ENCODE assay signal across 9 mouse cellular contexts in genomic region chr11:40763395-40763794, GRCm38 (mm10). TPM values are rescaled to one million over a fixed set of nuclear protein-coding genes. Genes with fewer than 3 reads are reported as not detected.
DNase-seq lines count a peak whose midpoint lies in the region; ATAC-seq and TF ChIP-seq lines count a peak whose summit lies in the region.
"Had no signal": no experiment of that assay in that cellular context is flagged by ENCODE, and none has a peak within 500 bp of the region (broad histone marks: within the 10 kb centered on the region; RNA-seq: fewer than 3 reads in every experiment).

No protein-coding gene starts in this region.

- no peak overlapping the region for H3K27ac ChIP-seq in hindbrain, postnatal 0 days
- H3K27ac ChIP-seq in hindbrain, embryonic 12.5 days, result no peak overlapping the region
- H3K27ac ChIP-seq in midbrain, embryonic 13.5 days, result no peak overlapping the region
- H3K27ac ChIP-seq: liver, embryonic 15.5 days had no signal

- no peaks in the 10 kb centered on the region for H3K36me3 ChIP-seq in hindbrain, postnatal 0 days (ENCODE audit: insufficient read depth, low read length)
- no peaks in the 10 kb centered on the region for H3K36me3 ChIP-seq in hindbrain, embryonic 12.5 days
- H3K36me3 ChIP-seq in midbrain, embryonic 13.5 days, result no peaks in the 10 kb centered on the region
- H3K36me3 ChIP-seq: liver, embryonic 15.5 days had no signal

- H3K27me3 ChIP-seq in hindbrain, postnatal 0 days (ENCODE audit: insufficient read depth, low read length), result no peaks in the 10 kb centered on the region
- no peaks in the 10 kb centered on the region for H3K27me3 ChIP-seq in hindbrain, embryonic 12.5 days
- no peaks in the 10 kb centered on the region for H3K27me3 ChIP-seq in midbrain, embryonic 13.5 days
- H3K27me3 ChIP-seq: liver, embryonic 15.5 days had no signal

- H3K4me3 ChIP-seq in hindbrain, postnatal 0 days (ENCODE audit: low read length), result no peak overlapping the region
- no peak overlapping the region for H3K4me3 ChIP-seq in hindbrain, embryonic 12.5 days
- no peak overlapping the region for H3K4me3 ChIP-seq in midbrain, embryonic 13.5 days (replicated peaks)
- H3K4me3 ChIP-seq: liver, embryonic 15.5 days had no signal

- no peak overlapping the region for H3K4me2 ChIP-seq in hindbrain, postnatal 0 days (ENCODE audit: low read depth, low read length)
- no peak overlapping the region for H3K4me2 ChIP-seq in hindbrain, embryonic 12.5 days (replicated peaks)
- no peak overlapping the region for H3K4me2 ChIP-seq in midbrain, embryonic 13.5 days (replicated peaks)
- H3K4me2 ChIP-seq: liver, embryonic 15.5 days had no signal

- ATAC-seq in hindbrain, postnatal 0 days, result no peak
- ATAC-seq in hindbrain, embryonic 12.5 days (ENCODE audit: low FRiP score), result no peak
- ATAC-seq in CD4-positive, CD25-positive, alpha-beta regulatory T cell, adult 4 months, result peak; percentile 99
- no peak for ATAC-seq in midbrain, embryonic 13.5 days

- no peak for DNase-seq in hindbrain, postnatal 0 days (ENCODE audit: low spot score)
- peak; percentile 27 for DNase-seq in c-Kit-positive CD71-positive TER-119-negative erythroid progenitor cells, embryonic 14.5 days (ENCODE audit: low read depth)
- DNase-seq in lung, postnatal 36 days, result peak; percentile 44
- no peak for DNase-seq in testis, postnatal 14 days (ENCODE audit: low spot score)
- no peak for DNase-seq in adrenal gland, adult 18-20 months (ENCODE audit: low spot score in 2 of 2)

- H3K9ac ChIP-seq in hindbrain, postnatal 0 days (replicated peaks; ENCODE audit: low read length), result no peak overlapping the region
- no peak overlapping the region for H3K9ac ChIP-seq in hindbrain, embryonic 12.5 days
- H3K9ac ChIP-seq in midbrain, embryonic 13.5 days (replicated peaks), result no peak overlapping the region
- H3K9ac ChIP-seq: liver, embryonic 15.5 days had no signal

- no peaks in the 10 kb centered on the region for H3K4me1 ChIP-seq in hindbrain, postnatal 0 days (ENCODE audit: insufficient read depth, low read length)
- H3K4me1 ChIP-seq in hindbrain, embryonic 12.5 days, result no peaks in the 10 kb centered on the region
- H3K4me1 ChIP-seq in midbrain, embryonic 13.5 days (replicated peaks), result no peaks in the 10 kb centered on the region
- H3K4me1 ChIP-seq: liver, embryonic 15.5 days had no signal

- H3K9me3 ChIP-seq in hindbrain, postnatal 0 days (ENCODE audit: low read length), result no peaks in the 10 kb centered on the region
- no peaks in the 10 kb centered on the region for H3K9me3 ChIP-seq in hindbrain, embryonic 12.5 days (replicated peaks)
- H3K9me3 ChIP-seq in midbrain, embryonic 13.5 days, result no peaks in the 10 kb centered on the region
- H3K9me3 ChIP-seq: liver, embryonic 15.5 days had no signal

- TF ChIP-seq CTCF in hindbrain, postnatal 0 days (IDR thresholded peaks at IDR 0.05; ENCODE audit: low read depth), result peak; percentile 55

- WGBS in hindbrain, postnatal 0 days, result 39% methylated on average over 2 of the region's 2 CpGs
- 36% methylated on average over 2 of the region's 2 CpGs for WGBS in hindbrain, embryonic 12.5 days
- WGBS in midbrain, embryonic 13.5 days, result 43% methylated on average over 2 of the region's 2 CpGs

RNA-seq across cellular contexts. Expression of gene Ccng1, which starts 8.3 kb away (rescaled TPM):
- total RNA-seq in hindbrain, postnatal 0 days (2014; rRNA removed), result 49.0 and 51.9 TPM in 2 replicates
- polyA plus RNA-seq in hindbrain, postnatal 0 days (2015; fragmentation: Nextera tagmentation; extraction: Ambion mirVana), result 31.0 and 33.1 TPM in 2 replicates
- polyA plus RNA-seq in hindbrain, embryonic 12.5 days (2016; fragmentation: Nextera tagmentation; extraction: Ambion mirVana), result 42.9 and 43.1 TPM in 2 replicates
- 10 to 100 TPM; 60.0 to 72.4 TPM for polyA plus RNA-seq in CD4-positive, CD25-positive, alpha-beta regulatory T cell, adult 4 months (2017; shearing (Covaris generic))
- polyA plus RNA-seq in midbrain, embryonic 13.5 days (2015; fragmentation: Nextera tagmentation; extraction: Ambion mirVana), result 34.4 and 34.9 TPM in 2 replicates
- 10 to 100 TPM; 77.7 to 88.9 TPM for total RNA-seq in adrenal gland, adult 18-20 months (2021)

RNA-seq across cellular contexts. Expression of gene Nudcd2, which starts 29.9 kb away (rescaled TPM):
- total RNA-seq in hindbrain, postnatal 0 days (2014; rRNA removed), result 21.5 and 22.4 TPM in 2 replicates
- 62.4 and 65.6 TPM in 2 replicates for polyA plus RNA-seq in hindbrain, postnatal 0 days (2015; fragmentation: Nextera tagmentation; extraction: Ambion mirVana)
- polyA plus RNA-seq in hindbrain, embryonic 12.5 days (2016; fragmentation: Nextera tagmentation; extraction: Ambion mirVana), result 126 and 128 TPM in 2 replicates
- polyA plus RNA-seq in CD4-positive, CD25-positive, alpha-beta regulatory T cell, adult 4 months (2017; shearing (Covaris generic)), result 10 to 100 TPM; 44.7 to 46.5 TPM
- polyA plus RNA-seq in midbrain, embryonic 13.5 days (2015; fragmentation: Nextera tagmentation; extraction: Ambion mirVana), result 90.0 and 90.3 TPM in 2 replicates
- 10 to 100 TPM; 23.1 to 29.9 TPM for total RNA-seq in adrenal gland, adult 18-20 months (2021)

RNA-seq across cellular contexts. Expression of gene Hmmr, which starts 30.2 kb away (rescaled TPM):
- 2.7 and 4.8 TPM in 2 replicates for total RNA-seq in hindbrain, postnatal 0 days (2014; rRNA removed)
- polyA plus RNA-seq in hindbrain, postnatal 0 days (2015; fragmentation: Nextera tagmentation; extraction: Ambion mirVana), result 6.1 and 7.8 TPM in 2 replicates
- 34.3 and 36.9 TPM in 2 replicates for polyA plus RNA-seq in hindbrain, embryonic 12.5 days (2016; fragmentation: Nextera tagmentation; extraction: Ambion mirVana)
- 1 to 10 TPM; 3.6 to 7.1 TPM for polyA plus RNA-seq in CD4-positive, CD25-positive, alpha-beta regulatory T cell, adult 4 months (2017; shearing (Covaris generic))
- polyA plus RNA-seq in midbrain, embryonic 13.5 days (2015; fragmentation: Nextera tagmentation; extraction: Ambion mirVana), result 19.2 TPM in 2 replicates
- total RNA-seq in adrenal gland, adult 18-20 months (2021), result under 1 TPM; 0.58 to 0.60 TPM

Comparison
In these comparisons a context has a peak if more than half of its experiments do, and no peak if none do; other contexts are left out.
1. DNase-seq: peak in c-Kit-positive CD71-positive TER-119-negative erythroid progenitor cells, embryonic 14.5 days (single experiment) and lung, postnatal 36 days (single experiment); none in hindbrain, postnatal 0 days (single experiment), testis, postnatal 14 days (single experiment) and adrenal gland, adult 18-20 months (0 of 2).